Mouse (Mus musculus): ENCODE measurements around the gene Pkd2l1. TPM values are rescaled to one million over a fixed set of nuclear protein-coding genes. Genes with fewer than 3 reads are reported as not detected.

Gene Pkd2l1
- total RNA-seq (2021): under 1 TPM in 1 of 2 experiments, not detected in 1; 0.09 TPM
- long read RNA-seq, experiment 1: 0 reads
- long read RNA-seq, experiment 2, partial matches to known transcripts: 0 of 1 reads
- long read RNA-seq, experiment 2, other reads (novel, unspliced or antisense): 1 of 1 reads

GRCm38 (mm10) chr19:44192342-44192741 lies at the start of gene Pkd2l1:
Gene Pkd2l1 (minus strand): TSS chr19:44192442.
- intact Hi-C loops (cut with DNase I): loop anchor here (5.0 kb wide), 1 partner anchor 345 kb away; no protein-coding TSS in a partner anchor
- DNase-seq (ENCODE audit: extremely low spot score in 1 of 2, low spot score in 2 of 2): no peak
- H3K27ac ChIP-seq: no peak within 1 kb of the TSS
- H3K4me3 ChIP-seq: no peak within 1 kb of the TSS
- TF ChIP-seq CTCF (IDR thresholded peaks at IDR 0.05): no peak

GRCm38 (mm10) chr19:44238906-44239305 lies 46.7 kb upstream of the Pkd2l1 start:
- Histone ChIP-seq H3K27ac (no peak overlapping the region), H3K4me3 (no peak overlapping the region)
- intact Hi-C loops (cut with DNase I): no loop called here
- DNase-seq (ENCODE audit: extremely low spot score in 1 of 2, low spot score in 2 of 2): no peak
- TF ChIP-seq CTCF (IDR thresholded peaks at IDR 0.05): no peak

- TF ChIP-seq CTCF (IDR thresholded peaks at IDR 0.05): no peak
- peak in 1 of 2 experiments; percentile 24 for DNase-seq (ENCODE audit: extremely low spot score in 1 of 2, low spot score in 2 of 2)
- intact Hi-C loops (cut with DNase I): no loop called here
- H3K27ac ChIP-seq: peak overlapping the region; percentile 67
- peak overlapping the region; percentile 22 for H3K4me3 ChIP-seq
These were observed 45.3 kb upstream of the Pkd2l1 start for GRCm38 (mm10) chr19:44237471-44238006.

- no peak for DNase-seq (ENCODE audit: extremely low spot score in 1 of 2, low spot score in 2 of 2)
- H3K27ac ChIP-seq: no peak overlapping the region
- TF ChIP-seq CTCF (IDR thresholded peaks at IDR 0.05): no peak
- intact Hi-C loops (cut with DNase I): no loop called here
- no peak overlapping the region for H3K4me3 ChIP-seq
These were observed 39.4 kb upstream of the Pkd2l1 start for GRCm38 (mm10) chr19:44231608-44232151.

GRCm38 (mm10) chr19:44230212-44230611 lies 38.0 kb upstream of the Pkd2l1 start:
- H3K27ac ChIP-seq: no peak overlapping the region
- H3K4me3 ChIP-seq: no peak overlapping the region
- TF ChIP-seq CTCF (IDR thresholded peaks at IDR 0.05): no peak
- no peak for DNase-seq (ENCODE audit: extremely low spot score in 1 of 2, low spot score in 2 of 2)
- intact Hi-C loops (cut with DNase I): no loop called here

- H3K4me3 ChIP-seq: no peak overlapping the region
- intact Hi-C loops (cut with DNase I): no loop called here
- no peak overlapping the region for H3K27ac ChIP-seq
- DNase-seq (ENCODE audit: extremely low spot score in 1 of 2, low spot score in 2 of 2): no peak
- no peak for TF ChIP-seq CTCF (IDR thresholded peaks at IDR 0.05)
These were observed 37.5 kb upstream of the Pkd2l1 start for GRCm38 (mm10) chr19:44229776-44230175.

GRCm38 (mm10) chr19:44225728-44226127 lies 33.5 kb upstream of the Pkd2l1 start:
- Histone ChIP-seq H3K4me3 (no peak overlapping the region), H3K27ac (no peak overlapping the region)
- no peak for TF ChIP-seq CTCF (IDR thresholded peaks at IDR 0.05)
- DNase-seq (ENCODE audit: extremely low spot score in 1 of 2, low spot score in 2 of 2): no peak
- intact Hi-C loops (cut with DNase I): no loop called here

- Histone ChIP-seq H3K27ac (no peak overlapping the region), H3K4me3 (no peak overlapping the region)
- intact Hi-C loops (cut with DNase I): no loop called here
- no peak for DNase-seq (ENCODE audit: extremely low spot score in 1 of 2, low spot score in 2 of 2)
- no peak for TF ChIP-seq CTCF (IDR thresholded peaks at IDR 0.05)
These were observed 25.8 kb upstream of the Pkd2l1 start for GRCm38 (mm10) chr19:44217958-44218525.

GRCm38 (mm10) chr19:44215255-44215654 lies 23.0 kb upstream of the Pkd2l1 start:
- Histone ChIP-seq H3K27ac (no peak overlapping the region), H3K4me3 (no peak overlapping the region)
- no peak for TF ChIP-seq CTCF (IDR thresholded peaks at IDR 0.05)
- intact Hi-C loops (cut with DNase I): no loop called here
- DNase-seq (ENCODE audit: extremely low spot score in 1 of 2, low spot score in 2 of 2): no peak

- Histone ChIP-seq H3K4me3 (no peak overlapping the region), H3K27ac (no peak overlapping the region)
- intact Hi-C loops (cut with DNase I): no loop called here
- no peak; the same call in 1 of the 2 replicates for TF ChIP-seq CTCF (IDR thresholded peaks at IDR 0.05)
- DNase-seq (ENCODE audit: extremely low spot score in 1 of 2, low spot score in 2 of 2): no peak
These were observed 14.8 kb upstream of the Pkd2l1 start for GRCm38 (mm10) chr19:44207079-44207478.

- Histone ChIP-seq H3K27ac (no peak within 1 kb of the TSS), H3K4me3 (no peak within 1 kb of the TSS)
- intact Hi-C loops (cut with DNase I): no loop called here
- DNase-seq (ENCODE audit: extremely low spot score in 1 of 2, low spot score in 2 of 2): no peak
- TF ChIP-seq CTCF (IDR thresholded peaks at IDR 0.05): no peak
These were observed 10.8 kb upstream of the Pkd2l1 start, which contains the start of gene Scd3 for GRCm38 (mm10) chr19:44203015-44203564. Gene Scd3 (plus strand): TSS chr19:44203269.

GRCm38 (mm10) chr19:44198964-44199363 lies 6.7 kb upstream of the Pkd2l1 start:
- Histone ChIP-seq H3K4me3 (no peak overlapping the region), H3K27ac (no peak overlapping the region)
- intact Hi-C loops (cut with DNase I): loop anchor here (5.0 kb wide), 1 partner anchor 98 kb away; no protein-coding TSS in a partner anchor
- TF ChIP-seq CTCF (IDR thresholded peaks at IDR 0.05): peak; percentile 59
- no peak for DNase-seq (ENCODE audit: extremely low spot score in 1 of 2, low spot score in 2 of 2)

Measured in left cerebral cortex, adult 2 months (tissue).